Mouse (Mus musculus) lung, postnatal 36 days (tissue): ENCODE results near the gene Sec31a.

ENCODE experiments used
- DNase-seq: peaks from one replicate; pipeline ENCODE4 v3.0.0; 2022; ENCODE audit warnings: mixed read lengths

Gene Sec31a

DNA sequence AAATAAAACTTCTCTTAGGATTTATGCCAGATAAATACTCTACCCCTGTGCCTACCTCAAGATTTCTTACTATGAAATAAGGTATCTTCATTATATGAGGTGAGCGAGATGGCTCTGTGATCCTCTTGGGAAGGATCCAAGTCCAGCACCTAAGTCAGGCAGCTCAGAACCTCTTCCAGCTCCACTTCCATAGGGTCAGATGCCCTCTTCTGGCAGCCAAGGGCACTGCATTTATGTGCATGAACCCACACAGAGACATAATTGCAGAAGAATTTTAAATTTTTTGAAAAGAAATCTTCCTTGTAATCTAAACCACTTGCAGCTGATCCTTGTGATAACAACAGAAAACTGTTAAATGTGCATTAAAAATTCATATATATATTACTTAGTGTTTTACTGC, 70.9 kb downstream of the Sec31a start:
- no peak for DNase-seq

DNA sequence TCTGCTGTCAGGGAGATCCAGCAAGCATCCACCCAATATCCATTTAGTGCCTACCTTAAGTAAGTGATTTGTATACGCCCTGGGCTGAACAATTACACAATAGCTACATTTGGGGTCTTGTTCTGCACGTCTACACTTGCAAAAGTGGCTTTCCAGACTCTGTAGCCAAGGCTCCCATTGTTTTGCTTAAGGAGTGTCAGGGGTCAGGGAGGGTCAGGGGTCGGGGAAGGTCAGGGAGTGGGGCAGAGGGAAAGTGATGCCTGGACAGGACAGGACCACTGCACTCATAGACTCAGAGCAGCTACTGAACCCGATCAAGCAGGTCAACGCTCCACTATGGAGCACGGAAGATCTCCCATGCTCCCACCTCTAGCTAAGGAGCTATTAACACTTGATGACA, 72.9 kb downstream of the Sec31a start:
- no peak for DNase-seq

DNA sequence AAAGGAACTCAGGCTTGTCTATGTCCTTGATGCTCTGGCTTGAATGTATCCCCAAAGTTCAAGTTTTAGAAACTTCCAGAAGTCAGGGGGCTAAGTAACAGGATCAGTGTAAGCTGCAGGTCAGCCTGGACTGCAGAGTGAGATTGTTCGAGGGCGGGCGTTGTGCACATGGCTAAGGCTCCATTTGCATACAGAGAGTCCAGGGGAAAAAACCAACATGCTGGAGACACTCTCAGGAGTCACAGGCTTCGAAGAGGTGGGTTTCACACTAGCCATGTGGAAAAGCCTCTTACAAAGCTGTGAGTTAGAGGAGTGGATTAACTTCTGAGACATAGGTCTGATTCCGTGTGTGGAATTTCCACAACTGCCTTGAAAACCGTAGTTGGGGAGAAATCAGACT, 73.6 kb downstream of the Sec31a start:
- no peak for DNase-seq

DNA sequence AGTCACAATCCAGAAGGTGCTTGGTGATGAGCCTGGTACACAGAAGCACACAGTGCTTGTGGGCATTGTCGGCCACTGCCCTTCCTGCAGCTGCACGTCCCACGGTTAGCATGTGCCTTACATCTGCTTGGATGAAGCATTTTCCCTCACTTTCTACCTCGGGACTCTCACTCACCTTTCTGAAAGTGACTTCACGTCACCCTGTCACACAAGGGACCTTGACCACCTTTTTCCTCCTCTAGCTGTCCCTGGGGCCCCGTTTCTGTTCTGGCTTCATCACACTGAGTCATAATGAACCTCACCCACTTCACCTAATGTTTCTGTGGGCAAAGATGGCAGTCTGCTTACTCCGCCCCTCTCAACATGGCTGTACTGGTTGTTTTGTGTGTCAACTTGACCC, 75.0 kb downstream of the Sec31a start:
- DNase-seq = no peak

DNA sequence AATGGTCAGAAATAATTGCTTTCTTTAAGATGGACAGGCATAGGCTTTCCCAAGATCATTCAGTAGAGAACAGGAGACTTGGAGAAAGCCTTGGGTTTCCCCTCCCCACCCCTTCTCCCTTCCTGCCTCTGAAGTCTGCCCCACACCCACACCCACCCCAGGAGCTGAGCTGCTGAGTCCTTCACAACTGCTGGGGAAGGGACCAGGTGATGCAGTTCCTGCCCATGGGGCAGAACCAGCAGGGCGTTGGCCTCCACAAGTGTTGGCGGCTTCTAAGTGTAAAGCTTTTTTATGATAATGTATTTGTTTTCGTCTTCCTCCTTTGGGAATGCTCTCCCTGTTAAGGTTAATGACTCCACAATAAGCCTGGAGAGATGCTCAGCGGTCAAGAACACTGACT, 78.2 kb downstream of the Sec31a start:
- no peak for DNase-seq

DNA sequence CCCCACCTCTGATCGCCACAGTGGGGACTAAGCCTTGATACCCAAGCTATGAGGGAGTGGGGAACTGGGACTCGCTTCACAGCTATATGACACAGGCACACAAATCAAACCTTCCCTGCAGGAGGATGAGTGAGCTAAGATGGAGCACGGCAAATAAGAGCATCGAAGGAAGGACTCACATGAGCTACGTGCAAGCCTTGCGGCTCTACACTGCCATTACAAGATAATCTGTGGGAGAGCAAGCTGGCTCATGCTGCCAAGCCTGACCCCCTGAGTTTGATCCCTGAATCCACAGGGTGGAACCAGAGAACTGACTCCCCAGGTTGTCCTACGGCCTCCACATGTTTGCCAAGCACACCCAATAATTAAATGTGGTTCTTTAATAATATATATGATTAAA, 79.2 kb downstream of the Sec31a start:
- no peak for DNase-seq

DNA sequence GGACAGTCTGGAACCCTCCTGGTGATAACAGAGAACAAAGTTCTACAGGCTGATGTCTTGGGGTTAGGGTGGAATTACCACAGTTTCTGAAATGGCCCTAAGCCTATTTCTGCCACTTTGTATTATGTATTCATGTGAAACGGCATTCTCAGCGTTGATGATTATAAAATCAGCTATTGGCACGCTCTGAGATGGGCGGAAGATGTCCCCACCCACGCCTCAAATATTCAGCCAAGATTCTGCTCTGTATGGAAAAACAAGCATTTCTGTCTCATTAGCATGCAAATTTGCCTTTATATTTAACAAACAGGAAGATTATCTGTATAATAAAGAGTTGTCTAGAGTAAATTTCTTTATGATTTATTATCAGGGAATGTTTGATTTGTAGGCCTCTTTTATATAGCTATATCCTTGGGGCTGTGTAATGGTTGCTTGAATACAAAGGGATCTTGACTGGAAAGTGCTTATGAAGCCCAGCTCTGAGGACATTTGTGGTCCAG, 80.4 kb downstream of the Sec31a start:
- DNase-seq = no peak

DNA sequence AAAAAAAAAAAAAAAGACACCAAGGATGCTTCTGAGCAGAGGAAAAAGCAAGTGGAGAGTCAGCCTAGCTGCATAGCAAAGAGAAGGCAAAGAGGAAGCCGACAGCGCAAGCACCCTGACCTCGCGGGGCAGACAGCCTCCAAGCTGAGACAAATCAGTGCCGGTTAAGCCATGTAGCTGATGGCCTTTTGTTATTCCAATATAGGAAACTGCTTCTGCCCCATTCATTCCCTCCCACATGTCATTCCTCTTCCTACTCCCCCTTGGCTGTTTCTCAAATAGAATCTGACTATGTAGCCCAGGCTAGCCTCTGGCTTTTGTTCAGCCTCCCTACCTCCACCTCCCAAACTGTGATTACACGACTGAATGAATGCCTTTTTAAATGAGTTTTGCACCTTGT, 81.3 kb downstream of the Sec31a start:
- DNase-seq = no peak

DNA sequence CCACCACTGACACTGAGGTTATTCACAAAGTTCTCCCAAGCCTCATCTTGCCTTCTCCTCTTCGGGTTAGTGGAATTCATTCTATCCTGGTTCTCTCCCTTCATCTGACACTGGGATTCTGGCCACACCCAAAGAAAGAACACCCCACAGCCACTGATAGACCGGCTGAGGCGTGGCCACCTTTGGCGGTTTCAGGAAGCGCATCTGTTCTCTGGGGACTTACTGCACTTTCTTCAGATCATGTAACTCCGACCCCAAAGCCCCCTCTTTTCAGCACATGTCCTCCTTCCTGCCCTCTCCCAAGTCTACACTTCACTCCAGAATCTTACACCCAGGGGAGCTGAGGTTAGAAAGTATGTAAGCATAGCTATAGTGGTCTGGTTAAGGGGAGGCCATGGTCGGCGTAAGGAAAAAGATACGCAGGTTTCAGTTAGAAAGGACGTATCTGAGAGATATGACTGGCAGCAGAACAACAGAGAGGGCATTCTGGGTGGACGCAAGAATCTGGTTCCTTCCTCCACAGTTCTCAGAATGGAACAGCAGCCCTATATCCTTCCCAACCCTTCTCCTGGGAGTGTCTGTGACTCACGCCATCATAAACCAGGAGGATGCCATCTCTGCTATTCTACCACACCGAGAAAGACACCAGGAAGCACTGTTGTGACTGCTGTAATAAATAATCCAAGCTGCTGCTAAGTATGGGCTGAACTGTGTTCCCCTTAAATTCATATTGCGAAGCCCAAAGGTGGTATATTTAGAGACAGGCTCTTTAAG, 82.2 kb downstream of the Sec31a start:
- no peak for DNase-seq

DNA sequence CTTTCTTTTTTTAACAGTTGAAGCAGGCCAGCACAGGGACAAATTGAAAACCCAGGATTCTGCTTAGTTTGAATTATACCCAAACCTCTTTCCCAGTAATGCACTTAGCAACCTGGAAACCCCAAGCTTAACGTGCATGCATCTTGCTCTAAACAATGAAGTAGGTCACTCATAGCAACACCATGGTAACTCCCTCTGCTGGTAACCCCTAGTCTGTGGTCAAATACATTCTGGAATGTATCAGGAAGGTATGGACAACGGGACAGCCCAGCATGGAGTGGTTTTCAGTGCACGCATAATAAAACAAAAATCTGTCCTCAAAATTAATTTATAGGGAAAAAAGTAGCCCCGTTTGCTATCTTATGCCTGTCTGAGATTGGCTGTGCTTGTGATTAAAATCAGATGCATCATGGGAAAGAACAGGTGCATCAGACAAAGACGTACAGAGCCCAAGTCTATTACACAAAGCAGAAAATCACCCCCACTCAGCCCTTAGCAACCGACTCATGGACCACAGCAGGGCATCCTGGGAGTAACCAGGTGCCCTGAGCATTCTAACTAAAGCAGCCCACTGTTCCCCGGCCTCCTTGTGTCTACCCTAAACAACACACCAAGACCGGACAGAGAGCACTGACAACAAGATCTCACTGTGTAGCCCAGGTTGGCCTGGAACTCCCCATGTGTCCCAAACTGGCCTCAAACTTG, 83.6 kb downstream of the Sec31a start:
- no peak for DNase-seq

DNA sequence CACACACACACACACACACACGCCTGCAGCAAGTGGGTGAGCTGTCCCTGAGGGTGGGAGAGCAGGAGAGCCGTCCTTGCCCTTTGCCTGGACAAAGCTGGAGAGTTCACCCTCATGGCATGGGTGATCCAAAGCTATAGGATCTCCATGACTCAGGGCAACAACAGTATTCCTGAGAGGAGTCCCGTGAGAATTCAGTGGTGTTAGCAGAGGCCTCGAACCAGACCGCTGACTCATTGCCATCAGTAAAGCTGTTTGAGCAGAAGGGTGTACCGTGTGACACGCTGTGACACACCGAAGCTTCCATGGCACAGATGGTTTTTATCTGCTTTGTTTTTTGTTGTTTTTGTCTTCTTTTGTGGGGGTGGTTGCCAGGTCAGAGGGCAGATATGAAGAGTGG, 84.4 kb downstream of the Sec31a start:
- DNase-seq = no peak

DNA sequence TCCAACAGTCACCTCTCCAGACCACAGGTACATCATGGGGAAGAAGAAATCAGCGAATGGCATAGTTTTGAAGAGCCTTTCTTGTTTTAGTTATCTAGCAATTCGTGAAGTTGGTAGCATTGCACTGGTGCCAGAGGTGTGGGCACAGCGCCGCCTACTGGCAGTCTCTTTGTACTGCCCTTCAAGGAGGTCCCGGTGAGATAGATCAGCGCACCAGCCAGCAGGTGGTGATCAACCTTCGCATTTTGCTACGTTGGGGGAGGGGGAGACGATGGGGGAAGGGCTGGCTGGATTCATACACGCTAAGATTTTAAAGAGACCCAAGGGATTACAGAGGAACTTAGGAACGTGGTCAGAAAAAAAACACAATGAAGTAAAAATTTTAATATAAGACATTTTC, 94.0 kb downstream of the Sec31a start:
- peak; percentile 80 for DNase-seq

DNA sequence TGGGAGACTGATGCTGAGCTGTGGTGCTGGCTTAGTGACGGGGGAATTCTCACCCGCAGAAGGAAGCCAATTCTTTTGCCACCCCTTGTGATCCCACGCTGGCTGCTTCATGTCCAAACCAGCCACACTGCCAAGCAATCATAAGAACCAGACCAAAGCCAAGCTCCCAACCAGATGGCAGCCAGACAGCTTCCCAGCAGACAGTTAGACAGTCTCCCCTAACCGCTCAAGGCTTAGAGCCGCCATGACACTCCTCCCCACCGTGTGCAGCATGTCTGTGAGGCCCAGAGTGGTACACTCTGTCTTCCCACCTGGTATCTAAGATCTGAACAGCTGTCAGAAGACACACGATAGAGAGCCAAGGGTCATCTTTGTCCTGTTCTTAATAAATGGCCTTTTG, 98.2 kb downstream of the Sec31a start:
- DNase-seq = no peak

DNA sequence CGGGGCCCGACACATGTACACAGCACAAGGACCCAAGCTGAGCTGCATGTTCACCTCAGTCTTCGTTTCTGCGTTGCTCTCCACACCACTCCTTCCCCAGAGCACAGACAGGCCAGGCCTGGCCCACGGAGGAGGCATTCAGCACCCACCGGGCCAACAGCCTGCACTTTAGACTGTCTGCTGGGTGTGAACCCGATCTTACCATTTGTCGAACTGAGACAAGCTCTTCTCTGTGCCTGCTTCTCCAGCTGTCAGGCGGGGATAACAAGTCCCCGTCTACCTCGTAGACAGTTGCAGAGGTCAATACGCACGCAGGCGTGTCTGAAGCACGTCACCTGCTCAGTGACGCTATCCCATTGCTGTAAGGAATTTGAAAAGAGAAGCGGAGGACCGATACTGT, 99.0 kb downstream of the Sec31a start:
- no peak for DNase-seq

DNA sequence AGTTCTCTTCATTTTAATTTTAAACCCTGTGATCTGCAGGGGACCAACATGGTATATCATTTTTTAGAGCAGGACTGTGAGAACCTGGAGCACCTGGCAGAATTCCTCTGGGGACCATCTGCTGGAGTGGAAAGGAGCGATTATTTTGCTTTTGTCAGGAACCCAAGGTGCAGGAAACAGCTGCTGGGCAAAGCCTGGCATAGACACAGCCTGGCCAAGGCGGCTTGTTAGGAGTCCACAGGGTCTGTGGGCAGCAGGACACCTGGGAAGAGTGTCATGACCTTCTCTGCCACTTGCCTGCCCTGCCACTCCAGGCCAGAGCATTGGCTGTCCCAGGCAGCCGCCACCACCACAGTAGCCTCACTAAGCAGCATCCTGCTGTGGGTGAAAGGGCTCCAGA, 100.4 kb downstream of the Sec31a start:
- DNase-seq = no peak

DNA sequence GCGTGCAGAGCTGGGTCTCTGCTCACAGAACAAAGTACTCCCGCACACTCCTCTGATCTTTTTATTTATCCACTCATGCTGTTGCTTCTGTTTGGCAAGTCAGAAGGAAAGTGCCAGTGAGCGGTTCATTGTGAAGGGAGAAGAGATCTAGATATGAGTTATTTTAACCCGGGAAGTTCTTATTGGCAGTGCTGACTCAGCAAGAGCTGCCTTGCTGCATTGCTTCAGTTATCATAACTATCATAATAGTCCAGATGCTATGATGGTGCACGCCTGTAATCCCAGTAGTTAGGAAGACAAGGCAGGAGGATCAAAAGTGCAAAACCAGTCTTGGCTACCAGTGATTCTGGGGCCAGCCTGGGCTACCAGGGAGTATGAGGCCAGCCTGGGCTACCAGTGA, 103.6 kb downstream of the Sec31a start:
- no peak for DNase-seq
